10 mouse cellular contexts compared by ENCODE assay signal in the genomic region with DNA sequence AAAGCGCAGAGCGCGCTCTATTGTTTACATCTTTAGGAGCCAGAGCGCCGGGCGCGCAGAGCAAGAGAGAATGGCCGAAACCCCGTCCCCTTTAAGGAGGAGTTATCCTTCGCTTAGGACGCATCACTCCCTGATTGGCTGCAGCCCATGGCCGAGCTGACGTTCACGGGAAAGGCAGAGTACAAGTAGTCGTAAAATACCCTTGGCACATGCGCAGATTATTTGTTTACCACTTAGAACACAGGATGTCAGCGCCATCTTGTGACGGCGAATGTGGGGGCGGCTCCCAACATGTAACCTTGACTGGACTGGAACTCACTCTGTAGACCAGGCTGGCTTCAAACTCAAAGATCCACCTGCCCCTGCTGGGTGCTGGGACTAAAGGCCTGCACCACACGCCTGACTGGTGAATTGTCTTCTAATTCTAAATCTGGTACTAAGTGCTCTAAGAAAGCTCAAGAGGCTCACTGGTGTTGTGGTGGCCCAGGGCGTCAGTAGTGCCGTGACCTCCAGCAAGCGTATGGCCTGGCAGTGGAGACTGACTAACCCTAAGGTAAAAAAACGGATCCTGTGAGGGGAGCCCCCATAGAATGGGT. TPM values are rescaled to one million over a fixed set of nuclear protein-coding genes. Genes with fewer than 3 reads are reported as not detected.
A peak's percentile ranks its signal among the peaks of the same experiment; 100 is the strongest.
DNase-seq lines count a peak whose midpoint lies in the region; TF ChIP-seq lines count a peak whose summit lies in the region.
"Not testable (repeated sequence)": the region's sequence is repeated elsewhere in the genome, so short reads cannot be mapped to it uniquely, and the experiment has no call there.
"Had no signal": no experiment of that assay in that cellular context is flagged by ENCODE, and none has a peak within 500 bp of the region (broad histone marks: within the 10 kb centered on the region; RNA-seq: fewer than 3 reads in every experiment).

No protein-coding gene starts in this region.

- DNase-seq in adrenal gland, postnatal 10 days, result peak; percentile 55
- DNase-seq in embryonic facial prominence, embryonic 10.5 days (ENCODE audit: low spot score), result peak; percentile 68
- DNase-seq in heart, adult 11 months, result peak; percentile 98
- DNase-seq in induced T-regulatory cell, adult 2 months (ENCODE audit: low read depth), result peak; percentile 89
- peak; percentile 29 for DNase-seq in left cerebral cortex, postnatal 4 days
- DNase-seq in lung, postnatal 36 days, result peak; percentile 71
- peak; percentile 45 for DNase-seq in thymus, postnatal 4 days

- H3K4me1 ChIP-seq in embryonic facial prominence, embryonic 10.5 days, result peaks cover 23% of the 10 kb centered on the region
- peaks cover 12% of the 10 kb centered on the region for H3K4me1 ChIP-seq in olfactory bulb, adult 2 months (ENCODE audit: control insufficient read depth, insufficient read depth, low read length)

- intact Hi-C loops in left cerebral cortex, postnatal 4 days (cut with DNase I), result not testable (repeated sequence)

- H3K4me3 ChIP-seq in embryonic facial prominence, embryonic 10.5 days, result peak overlapping the region; percentile 70
- peak overlapping the region; percentile 65 for H3K4me3 ChIP-seq in olfactory bulb, adult 2 months (ENCODE audit: insufficient read depth, low read depth, low read length)

- peak overlapping the region; percentile 91 for H3K27ac ChIP-seq in embryonic facial prominence, embryonic 10.5 days (replicated peaks)
- H3K27ac ChIP-seq in olfactory bulb, adult 2 months (ENCODE audit: insufficient read depth, low read depth, low read length), result peak overlapping the region; percentile 99

- 15% methylated on average over 25 of the region's 25 CpGs for WGBS in embryonic facial prominence, embryonic 10.5 days
- 4% methylated on average over 24 of the region's 25 CpGs for WGBS in olfactory bulb, adult 2 months

- TF ChIP-seq CTCF in olfactory bulb, adult 2 months (IDR thresholded peaks at IDR 0.05; ENCODE audit: insufficient read depth, low read depth, low read length), result not testable (repeated sequence)

- H3K9me3 ChIP-seq in embryonic facial prominence, embryonic 10.5 days, result not testable (repeated sequence)

- not testable (repeated sequence) for TF ChIP-seq POLR2A in olfactory bulb, adult 2 months (IDR thresholded peaks at IDR 0.05; ENCODE audit: insufficient read depth, low read depth, low read length)

- not testable (repeated sequence) for H3K27me3 ChIP-seq in embryonic facial prominence, embryonic 10.5 days (replicated peaks; ENCODE audit: low read depth, poor library complexity, severe bottlenecking)

- H3K36me3 ChIP-seq in embryonic facial prominence, embryonic 10.5 days (replicated peaks), result not testable (repeated sequence)

RNA-seq across cellular contexts. Expression of a gene that starts 4.3 kb away (rescaled TPM):
- not detected for total RNA-seq in adrenal gland, postnatal 10 days (2021)
- 0.28 and 0.72 TPM in 2 replicates for polyA plus RNA-seq in embryonic facial prominence, embryonic 10.5 days (2016; fragmentation: Nextera tagmentation; extraction: Ambion mirVana)
- total RNA-seq in left cerebral cortex, postnatal 4 days (2021), result not detected
- polyA plus RNA-seq in olfactory bulb, adult 2 months (2012; ENCODE audit: insufficient read depth, insufficient read length, low replicate concordance, missing spikeins), result not detected in 2 replicates
- total RNA-seq: adrenal gland, postnatal 4 days had no signal
- polyA plus RNA-seq: urinary bladder, adult 2 months had no signal

RNA-seq across cellular contexts. Expression of a gene that starts 18.1 kb away (rescaled TPM):
- total RNA-seq in adrenal gland, postnatal 10 days (2021), result 10 to 100 TPM; 63.6 to 65.1 TPM
- 89.4 and 96.6 TPM in 2 replicates for polyA plus RNA-seq in embryonic facial prominence, embryonic 10.5 days (2016; fragmentation: Nextera tagmentation; extraction: Ambion mirVana)
- 100 to 1,000 TPM in 1 of 2 experiments, 10 to 100 TPM in 1; 84.2 to 101 TPM for total RNA-seq in left cerebral cortex, postnatal 4 days (2021)
- polyA plus RNA-seq in olfactory bulb, adult 2 months (2012; ENCODE audit: insufficient read depth, insufficient read length, low replicate concordance, missing spikeins), result not detected in 2 replicates

RNA-seq across cellular contexts. Expression of a gene that starts 18.1 kb away (rescaled TPM):
- total RNA-seq in adrenal gland, postnatal 10 days (2021), result 100 to 1,000 TPM; 246 to 264 TPM
- polyA plus RNA-seq in embryonic facial prominence, embryonic 10.5 days (2016; fragmentation: Nextera tagmentation; extraction: Ambion mirVana), result 222 and 242 TPM in 2 replicates
- 100 to 1,000 TPM; 256 to 263 TPM for total RNA-seq in left cerebral cortex, postnatal 4 days (2021)
- polyA plus RNA-seq in olfactory bulb, adult 2 months (2012; ENCODE audit: insufficient read depth, insufficient read length, low replicate concordance, missing spikeins), result not detected in 2 replicates

RNA-seq across cellular contexts. Expression of a gene that starts 18.3 kb away (rescaled TPM):
- 10 to 100 TPM; 42.5 to 43.8 TPM for total RNA-seq in adrenal gland, postnatal 10 days (2021)
- 49.5 and 55.0 TPM in 2 replicates for polyA plus RNA-seq in embryonic facial prominence, embryonic 10.5 days (2016; fragmentation: Nextera tagmentation; extraction: Ambion mirVana)
- total RNA-seq in left cerebral cortex, postnatal 4 days (2021), result 10 to 100 TPM; 49.9 to 51.7 TPM
- polyA plus RNA-seq in olfactory bulb, adult 2 months (2012; ENCODE audit: insufficient read depth, insufficient read length, low replicate concordance, missing spikeins), result not detected in 2 replicates

RNA-seq across cellular contexts. Expression of a gene that starts 39.7 kb away (rescaled TPM):
- 100 to 1,000 TPM; 165 to 169 TPM for total RNA-seq in adrenal gland, postnatal 10 days (2021)
- polyA plus RNA-seq in embryonic facial prominence, embryonic 10.5 days (2016; fragmentation: Nextera tagmentation; extraction: Ambion mirVana), result 570 and 593 TPM in 2 replicates
- total RNA-seq in left cerebral cortex, postnatal 4 days (2021), result 100 to 1,000 TPM; 176 to 194 TPM
- polyA plus RNA-seq in olfactory bulb, adult 2 months (2012; ENCODE audit: insufficient read depth, insufficient read length, low replicate concordance, missing spikeins), result not detected in 2 replicates

Comparison
In these comparisons a context has a peak if more than half of its experiments do, and no peak if none do; other contexts are left out.
1. Peak in every context shown above with its lines: DNase-seq, H3K4me3 ChIP-seq and H3K27ac ChIP-seq.
2. DNase-seq: peak in every context shown above with its lines; median percentile 98 in heart, adult 11 months; 89 in induced T-regulatory cell, adult 2 months; 71 in lung, postnatal 36 days; 68 in embryonic facial prominence, embryonic 10.5 days; 55 in adrenal gland, postnatal 10 days; 45 in thymus, postnatal 4 days; 29 in left cerebral cortex, postnatal 4 days.